Mouse (Mus musculus) induced T-regulatory cell, adult 2 months (primary cell): ENCODE measurements around the gene Sec14l4.
"Not testable (repeated sequence)": the region's sequence is repeated elsewhere in the genome, so short reads cannot be mapped to it uniquely, and the experiment has no call there.

Source experiments
- DNase-seq: peaks from one replicate; pipeline ENCODE4 v3.0.0-alpha.2; 2012; ENCODE audit warnings: low read depth

Gene Sec14l4

GRCm38 (mm10) chr11:4031126-4031941 is at the start of gene Sec14l4:
Gene Sec14l4 (plus strand): TSS chr11:4031462.
- no peak for DNase-seq

DNA sequence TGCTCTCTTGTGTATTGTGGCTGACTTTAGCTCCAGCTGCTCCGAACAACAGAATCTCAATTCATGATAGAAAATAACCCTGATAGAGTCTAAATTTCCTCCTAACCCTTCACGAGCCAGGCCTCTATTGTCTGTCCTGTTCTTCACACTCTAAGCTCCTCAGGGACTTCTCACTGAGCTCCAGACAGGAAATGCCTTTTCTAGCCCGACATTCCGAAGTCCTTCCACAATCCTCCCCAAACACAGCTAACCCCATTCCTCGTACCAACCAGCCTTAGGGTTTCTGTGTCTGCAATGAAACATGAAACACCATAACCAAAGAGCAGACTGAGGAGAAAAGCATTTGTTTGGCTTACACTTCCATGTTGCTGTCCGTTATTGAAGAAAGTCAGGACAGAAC is 49.7 kb upstream of the Sec14l4 start:
- no peak for DNase-seq

DNA sequence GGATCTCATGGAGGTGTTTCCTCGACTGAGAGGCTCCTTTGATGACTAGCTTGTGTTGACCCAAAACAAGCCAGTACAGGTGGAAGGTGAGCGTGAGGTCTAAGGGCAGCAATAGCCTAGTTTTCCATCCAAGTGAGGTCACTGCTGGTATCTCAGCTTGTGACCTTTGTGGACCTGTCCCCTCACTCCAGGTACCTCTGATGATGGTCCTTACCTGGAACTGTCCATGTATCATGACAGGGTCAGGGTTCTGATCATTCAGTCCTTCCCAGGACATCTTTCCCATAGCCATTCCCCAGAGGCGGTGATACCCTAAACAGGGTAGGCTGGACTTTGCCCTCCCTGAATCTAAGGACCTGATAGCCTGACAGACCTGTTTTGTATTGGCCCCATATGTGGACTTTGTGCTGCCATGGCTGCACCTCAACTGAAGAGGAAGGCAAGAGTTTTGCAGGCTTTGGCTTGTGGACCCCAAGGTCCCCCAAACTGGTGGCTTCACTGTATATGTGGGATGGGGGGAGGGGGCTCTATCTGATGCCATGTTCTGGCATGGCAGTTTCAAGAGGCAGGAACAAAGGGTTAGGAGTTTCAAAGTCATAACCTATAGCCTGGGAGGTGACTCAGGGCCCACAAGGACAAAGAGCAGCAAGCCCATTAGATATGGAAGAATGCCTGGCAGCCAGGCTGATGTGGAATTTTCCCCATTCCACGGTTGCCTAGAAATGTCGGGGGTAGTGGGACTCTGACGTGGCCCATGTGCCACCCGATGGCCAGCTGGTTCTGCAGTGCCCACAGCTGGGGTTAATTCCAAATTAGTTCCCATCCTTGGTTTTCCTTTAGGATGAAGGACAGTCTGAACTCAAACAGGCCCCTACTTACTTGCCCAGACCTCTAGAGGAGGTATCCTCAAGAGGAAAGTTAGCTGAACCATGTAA is 48.7 kb upstream of the Sec14l4 start:
- no peak for DNase-seq

- no peak for DNase-seq
Measured at GRCm38 (mm10) chr11:3983291-3983862, 47.9 kb upstream of the Sec14l4 start, which contains the start of gene Gal3st1. Gene Gal3st1 (plus strand): TSS chr11:3983636.

GRCm38 (mm10) chr11:3983863-3984745 is 47.2 kb upstream of the Sec14l4 start:
- DNase-seq, result no peak

DNA sequence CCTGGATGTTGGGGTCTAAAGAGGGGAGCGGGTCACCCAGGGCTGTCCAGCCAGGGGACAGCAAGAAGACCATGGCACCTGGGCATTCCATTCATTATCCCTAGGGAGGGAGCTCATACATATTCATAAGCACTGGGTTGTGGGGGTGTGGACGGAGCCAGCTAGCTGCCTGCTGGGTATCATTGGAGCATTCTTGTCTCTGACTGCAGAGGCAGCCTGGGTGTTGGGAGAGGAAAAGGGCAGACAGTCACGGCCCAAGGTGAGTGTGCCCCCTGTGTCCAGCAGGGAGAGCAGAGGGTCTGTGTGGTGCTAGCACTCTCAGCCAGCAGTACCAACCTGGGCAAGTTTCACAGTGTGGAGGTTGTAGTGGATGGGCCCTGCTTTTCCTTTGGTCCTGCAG is 41.5 kb upstream of the Sec14l4 start:
- no peak for DNase-seq

- no peak for DNase-seq
Measured at GRCm38 (mm10) chr11:3993132-3993531, 38.1 kb upstream of the Sec14l4 start.

DNA sequence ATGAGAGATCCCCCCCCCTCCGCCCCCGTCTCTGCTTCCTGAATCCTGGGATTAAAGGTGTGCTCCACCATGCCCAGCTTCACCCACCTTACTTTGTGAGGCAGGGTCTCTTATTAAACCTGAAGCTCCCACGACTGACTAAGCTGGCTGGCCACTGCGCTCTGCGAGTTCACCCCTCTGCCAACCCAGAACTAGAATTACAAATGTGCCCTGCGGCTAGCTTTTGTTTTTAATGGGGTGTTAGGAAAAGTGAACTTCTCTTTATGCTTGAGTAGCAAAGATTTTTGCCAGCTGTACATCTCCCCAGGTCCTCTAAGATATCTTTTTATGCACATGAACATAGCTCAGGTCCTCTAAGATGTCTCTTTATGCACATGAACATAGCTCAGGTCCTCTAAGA is 37.3 kb upstream of the Sec14l4 start:
- DNase-seq, result no peak

- DNase-seq, result no peak
Measured at GRCm38 (mm10) chr11:3995511-3995910, 35.8 kb upstream of the Sec14l4 start.

GRCm38 (mm10) chr11:3996840-3997239 is 34.4 kb upstream of the Sec14l4 start:
- DNase-seq, result no peak

DNA sequence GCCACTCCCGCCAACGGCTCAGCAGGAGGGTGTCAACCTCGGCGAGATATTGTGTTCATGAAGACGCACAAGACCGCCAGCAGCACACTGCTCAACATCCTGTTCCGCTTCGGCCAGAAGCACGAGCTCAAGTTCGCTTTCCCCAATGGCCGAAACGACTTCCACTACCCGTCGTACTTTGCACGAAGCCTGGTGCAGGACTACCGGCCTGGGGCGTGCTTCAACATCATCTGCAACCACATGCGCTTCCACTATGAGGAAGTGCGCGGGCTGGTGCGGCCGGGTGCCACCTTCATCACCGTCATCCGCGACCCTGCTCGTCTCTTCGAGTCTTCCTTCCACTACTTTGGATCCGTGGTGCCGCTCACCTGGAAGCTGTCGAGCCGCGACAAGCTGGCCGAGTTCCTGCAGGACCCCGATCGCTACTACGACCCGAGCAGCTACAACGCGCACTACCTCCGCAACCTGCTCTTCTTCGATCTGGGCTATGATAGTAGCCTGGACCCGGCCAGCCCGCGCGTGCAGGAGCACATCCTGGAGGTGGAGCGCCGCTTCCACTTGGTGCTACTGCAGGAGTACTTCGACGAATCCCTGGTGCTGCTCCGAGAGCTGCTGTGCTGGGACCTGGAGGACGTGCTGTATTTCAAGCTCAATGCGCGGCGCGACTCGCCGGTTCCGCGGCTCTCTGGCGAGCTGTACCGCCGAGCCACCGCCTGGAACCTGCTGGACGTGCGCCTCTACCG is 33.1 kb upstream of the Sec14l4 start:
- DNase-seq, result peak; percentile 35

- no peak for DNase-seq
Measured at GRCm38 (mm10) chr11:3999547-3999946, 31.7 kb upstream of the Sec14l4 start.

DNA sequence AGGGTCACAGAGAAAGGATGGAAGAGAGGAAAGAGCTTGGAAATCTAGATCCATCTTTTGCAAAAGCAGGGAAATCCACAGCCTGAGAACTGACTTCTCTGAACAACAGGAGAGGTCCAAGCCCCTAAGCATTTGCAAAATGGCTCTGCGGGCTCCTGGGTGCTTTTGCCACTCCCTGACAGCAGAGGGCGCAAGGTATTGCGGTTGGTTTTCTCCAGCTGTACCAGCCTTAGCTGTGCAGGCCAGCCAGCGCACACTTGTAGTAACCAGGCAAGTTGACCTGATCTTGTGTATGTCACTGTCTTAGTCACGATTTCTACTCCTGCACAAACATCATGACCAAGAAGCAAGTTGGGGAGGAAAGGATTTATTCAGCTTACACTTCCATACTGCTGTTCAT is 29.7 kb upstream of the Sec14l4 start:
- DNase-seq, result peak; percentile 74

GRCm38 (mm10) chr11:4005220-4005805 is 25.9 kb upstream of the Sec14l4 start:
- no peak for DNase-seq

DNA sequence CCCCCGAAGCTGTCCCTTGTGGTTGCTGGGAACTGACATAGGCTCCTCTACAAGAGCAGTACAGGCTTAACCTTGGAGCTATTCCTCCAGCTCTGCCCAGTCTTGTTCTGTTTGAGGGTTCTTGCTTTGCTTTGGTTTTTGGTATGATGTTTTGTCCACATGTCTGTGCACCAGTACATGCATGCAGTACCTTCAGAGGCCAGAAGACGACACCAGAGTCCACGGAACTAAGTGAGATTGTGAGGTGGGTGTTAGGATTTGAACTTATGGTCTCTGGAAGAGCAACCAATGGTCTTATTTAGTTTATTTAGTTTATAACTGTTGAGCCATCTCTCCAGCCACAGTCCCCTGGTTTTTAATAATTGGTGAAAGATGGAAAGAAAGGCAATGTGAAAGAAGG is 24.8 kb upstream of the Sec14l4 start:
- no peak for DNase-seq

DNA sequence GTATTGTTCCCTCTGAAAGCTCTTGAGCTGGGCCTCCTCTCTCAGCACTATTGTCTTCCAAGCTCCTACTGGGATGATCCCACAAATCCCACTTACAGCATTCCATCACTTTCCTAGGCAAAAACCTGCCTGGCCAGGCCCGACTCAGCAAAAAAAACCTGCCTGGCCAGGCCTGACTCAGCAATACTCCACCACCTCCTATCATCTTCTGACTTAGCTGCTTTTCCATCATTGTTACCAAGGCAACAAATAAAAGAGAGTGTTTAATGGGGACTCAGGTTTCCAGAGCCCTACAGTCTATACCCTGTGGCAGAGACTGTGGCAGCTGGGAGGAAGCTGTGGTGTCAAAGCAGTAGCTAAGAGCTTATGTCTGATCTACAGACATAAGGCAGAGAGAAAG is 18.6 kb upstream of the Sec14l4 start:
- no peak for DNase-seq

DNA sequence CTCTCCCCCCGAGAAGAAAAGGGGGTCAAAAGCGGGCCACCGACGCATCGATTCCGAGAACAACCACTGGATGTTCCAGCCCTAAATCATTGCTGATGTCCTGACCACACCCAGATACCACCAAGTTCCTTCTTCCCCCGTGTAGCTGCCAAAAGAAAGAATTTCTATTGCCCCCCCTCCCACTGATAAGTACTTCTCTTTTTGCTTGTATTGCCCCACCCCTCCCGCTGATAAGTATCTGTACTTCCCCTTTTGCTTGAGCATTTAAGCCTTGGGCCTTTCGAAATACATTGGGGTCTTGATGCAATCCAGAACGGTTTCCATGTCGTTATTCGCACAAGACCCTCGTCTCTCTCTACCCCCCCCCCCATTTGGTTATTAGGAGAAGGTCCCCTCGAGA is 15.5 kb upstream of the Sec14l4 start:
- DNase-seq, result not testable (repeated sequence)

DNA sequence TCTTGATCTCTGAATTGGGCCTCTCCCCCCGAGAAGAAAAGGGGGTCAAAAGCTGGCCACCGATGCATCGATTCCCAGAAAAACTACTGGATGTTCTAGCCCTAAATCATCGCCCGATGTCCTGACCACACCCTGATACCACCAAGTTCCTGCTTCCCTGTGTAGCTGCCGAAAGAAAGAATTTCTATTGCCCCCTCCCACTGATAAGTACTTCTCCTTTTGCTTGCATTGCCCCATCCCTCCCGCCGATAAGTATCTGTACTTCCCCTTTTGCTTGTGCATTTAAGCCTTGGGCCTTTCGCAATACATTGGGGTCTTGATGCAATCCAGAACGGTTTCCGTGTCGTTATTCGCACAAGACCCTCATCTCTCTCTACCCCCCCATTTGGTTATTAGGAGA is 9.2 kb upstream of the Sec14l4 start:
- not testable (repeated sequence) for DNase-seq

DNA sequence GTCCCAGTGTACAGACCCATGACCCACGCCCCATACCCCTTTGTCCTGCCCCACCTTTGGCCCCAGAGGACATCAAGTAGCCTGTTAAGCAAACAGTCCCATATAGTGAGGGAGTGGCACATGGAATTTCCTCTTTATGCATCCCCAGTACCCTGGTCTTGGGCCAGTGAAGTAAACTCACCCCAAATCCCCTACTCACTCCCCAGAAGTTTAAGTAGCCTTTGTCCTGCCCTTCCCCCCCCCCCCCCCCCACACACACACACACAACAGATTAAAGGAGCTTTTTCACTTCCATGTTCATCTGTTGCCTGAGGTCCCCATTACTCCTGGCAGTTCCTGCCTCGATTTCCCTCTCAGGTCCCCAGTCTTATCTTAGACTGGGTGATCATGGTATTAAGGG is 7.9 kb upstream of the Sec14l4 start:
- no peak for DNase-seq

GRCm38 (mm10) chr11:4027066-4027465 is 4.2 kb upstream of the Sec14l4 start:
- DNase-seq, result no peak
